Mouse (Mus musculus): ENCODE results near the gene Otulinl.

Otulinl gene

DNA sequence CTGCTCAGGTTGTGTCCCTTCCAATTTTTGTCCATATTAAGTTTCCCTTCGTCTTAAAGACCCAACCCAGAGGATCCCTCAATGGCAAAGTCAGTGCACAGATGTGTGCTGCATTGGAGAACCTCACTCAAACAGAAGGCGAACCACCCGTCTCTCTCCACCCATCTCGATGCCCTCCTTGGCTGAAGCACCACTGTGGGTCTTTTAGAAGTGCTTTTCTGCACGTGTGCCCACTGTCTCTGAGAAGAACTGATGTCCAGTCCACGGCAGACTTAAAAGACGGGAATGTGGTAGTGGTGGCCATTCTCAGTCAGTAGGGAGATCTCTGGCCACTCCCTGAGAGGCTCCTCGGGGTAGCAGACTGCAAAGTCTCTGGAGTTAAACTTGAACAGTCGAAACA, 24.8 kb downstream of the Otulinl start:
- DNase-seq (ENCODE audit: low spot score): no peak

DNA sequence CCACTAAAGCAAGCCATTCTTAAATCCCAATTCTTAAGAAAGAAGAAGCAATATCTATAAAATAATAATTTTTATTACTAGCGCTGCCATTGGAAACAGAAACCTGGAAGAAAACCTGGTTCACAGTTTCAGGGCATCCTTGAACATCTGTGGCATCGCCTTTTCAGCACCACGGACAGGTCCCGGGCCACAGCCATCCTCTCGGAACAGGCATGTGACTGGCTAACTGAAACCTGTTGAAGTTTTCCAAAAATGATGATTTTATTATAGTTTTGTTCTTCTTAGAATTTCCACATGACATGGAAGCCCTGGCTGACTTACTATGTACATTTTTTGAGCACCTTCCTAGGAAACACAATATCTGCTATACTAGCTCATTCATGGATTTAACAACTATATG, 26.4 kb downstream of the Otulinl start:
- no peak for DNase-seq (ENCODE audit: low spot score)

DNA sequence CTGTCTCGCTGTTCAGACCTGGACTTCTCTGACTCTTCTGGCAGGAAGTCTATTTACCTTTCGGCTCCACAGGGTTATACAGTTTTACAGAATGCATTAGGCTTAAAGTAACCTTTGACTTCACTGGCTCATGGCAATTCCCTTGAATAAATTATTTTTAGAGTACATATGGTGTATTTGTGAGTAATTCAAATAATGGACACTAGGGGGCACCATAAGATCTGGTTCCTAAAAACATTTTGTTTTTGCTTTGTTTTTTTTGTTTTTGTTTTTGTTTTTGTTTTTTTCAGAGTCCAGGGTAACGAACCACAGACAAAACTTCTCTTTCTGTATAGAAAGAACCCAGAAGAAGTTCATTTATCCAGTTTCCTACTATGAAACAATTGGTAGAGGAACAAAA, 33.7 kb downstream of the Otulinl start:
- no peak for DNase-seq (ENCODE audit: low spot score)

DNA sequence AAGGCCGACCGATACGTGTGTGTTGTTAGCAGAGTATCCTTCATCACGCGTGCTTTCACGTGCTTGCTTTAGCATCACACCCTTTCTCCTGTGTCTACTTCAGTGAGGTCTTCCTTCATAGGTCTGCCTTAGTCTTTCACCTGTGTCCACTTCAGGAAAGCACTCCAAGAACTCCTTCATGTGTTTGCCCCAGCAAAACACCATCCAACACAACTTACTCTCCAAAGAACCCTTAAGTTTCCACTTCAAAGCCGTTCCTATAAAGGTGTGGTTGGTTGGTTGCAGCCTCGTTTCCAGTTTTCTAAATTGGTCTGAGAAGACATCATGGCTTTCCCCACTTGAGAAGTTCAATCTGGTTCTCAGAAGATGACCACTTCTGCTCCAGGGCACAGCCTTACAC, 34.7 kb downstream of the Otulinl start:
- no peak for DNase-seq (ENCODE audit: low spot score)

DNA sequence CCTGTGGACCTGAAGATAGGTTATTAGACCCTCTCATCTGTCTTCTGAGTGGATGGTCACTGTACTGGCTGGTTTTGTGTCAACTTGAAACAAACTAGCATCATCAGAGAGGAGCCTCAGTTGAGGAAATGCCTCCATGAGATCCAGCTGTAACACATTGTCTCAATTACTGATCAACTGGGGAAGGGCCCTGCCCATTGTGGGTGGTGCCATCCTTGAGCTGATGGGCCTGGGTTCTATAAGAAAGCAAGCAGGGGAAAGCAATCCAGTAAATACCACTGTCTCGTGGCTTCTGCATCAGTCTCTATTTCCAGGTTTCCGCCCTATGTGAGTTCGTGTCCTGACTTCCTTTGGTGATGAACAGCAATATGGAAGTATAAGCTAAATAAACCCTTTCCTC, 36.1 kb downstream of the Otulinl start:
- no peak for DNase-seq (ENCODE audit: low spot score)

DNA sequence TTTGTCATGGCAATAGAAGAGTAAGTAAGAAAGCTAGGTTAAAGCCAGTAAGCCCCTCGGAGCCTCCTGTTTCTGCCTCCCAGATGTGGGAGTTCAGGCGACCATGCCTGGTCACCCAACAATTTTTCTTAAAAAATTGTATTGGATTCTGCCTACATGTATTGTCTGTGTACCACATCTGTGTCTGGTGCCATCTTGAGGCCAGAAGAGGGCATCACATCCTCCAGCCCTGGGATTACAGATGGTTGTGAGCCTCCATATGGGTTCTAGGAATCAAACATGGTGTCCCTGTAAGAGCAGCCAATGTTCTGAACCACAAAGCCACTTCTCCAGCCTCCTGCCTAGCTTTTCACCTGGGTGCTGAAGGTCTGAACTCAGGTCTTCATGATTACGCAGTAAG, 38.5 kb downstream of the Otulinl start:
- DNase-seq (ENCODE audit: low spot score): no peak

DNA sequence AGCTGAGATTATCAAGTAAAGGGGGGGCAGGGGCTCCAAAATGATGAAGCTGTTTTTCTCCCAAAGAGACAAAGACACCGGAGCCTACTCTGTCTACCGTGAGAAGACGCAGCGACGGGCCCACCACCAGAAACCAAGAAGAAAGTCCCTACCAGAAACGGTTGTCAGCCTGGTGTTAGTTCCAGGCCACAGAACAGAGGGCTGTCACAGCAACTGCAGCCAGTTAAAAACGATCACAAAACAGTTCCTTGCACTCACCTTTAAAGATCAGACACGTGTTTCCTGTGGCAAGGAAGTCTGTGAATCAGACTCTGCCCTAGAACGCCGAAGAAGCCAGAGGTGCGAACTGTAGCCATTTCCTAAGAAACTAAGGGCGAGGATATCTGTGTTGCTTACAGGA, 40.2 kb downstream of the Otulinl start:
- no peak for DNase-seq (ENCODE audit: low spot score)

DNA sequence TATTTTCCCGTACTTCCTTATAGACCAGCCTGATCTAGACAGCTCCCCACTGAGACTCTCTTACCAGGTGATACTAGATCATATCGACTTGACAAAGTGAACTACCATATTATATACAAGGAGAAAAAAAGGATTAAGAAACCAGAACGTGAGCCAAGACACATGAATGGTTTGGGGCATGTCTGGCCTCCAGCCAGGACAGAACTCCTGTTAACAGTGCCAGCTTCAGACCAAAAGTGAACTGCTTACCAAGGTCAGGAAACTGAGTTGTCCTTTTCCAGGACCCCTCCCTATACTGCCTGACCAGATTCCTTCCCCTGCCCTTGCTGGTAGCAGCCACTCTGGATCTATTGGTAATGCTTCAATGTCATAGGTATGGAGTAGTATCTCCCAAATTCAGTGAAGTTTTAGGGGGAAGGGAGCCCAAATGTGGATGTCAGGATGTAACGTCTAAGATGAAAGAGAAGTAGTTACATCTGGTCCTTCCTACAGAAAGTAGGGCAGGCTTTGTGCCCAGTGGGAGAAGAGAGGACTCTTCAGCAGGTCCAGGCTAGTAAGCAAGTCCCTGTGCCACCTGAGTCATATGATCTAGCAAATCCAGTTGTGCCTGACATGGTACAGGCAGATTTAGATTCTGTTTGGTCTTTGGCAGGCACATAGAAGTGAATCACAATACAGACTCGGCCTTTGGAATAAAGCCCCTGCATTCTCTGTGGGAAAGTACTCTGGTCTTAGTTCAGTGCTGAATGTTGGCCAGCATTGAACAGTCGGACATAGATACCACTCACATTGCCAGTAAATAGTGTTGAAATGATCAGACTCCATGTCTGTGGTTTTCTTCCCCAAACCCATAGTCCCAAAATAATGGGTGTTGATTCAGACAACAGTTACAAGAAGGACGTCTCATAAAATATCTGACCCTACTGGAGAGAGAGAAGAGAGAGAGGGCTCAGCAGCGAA, 47.2 kb downstream of the Otulinl start:
- DNase-seq (ENCODE audit: low spot score): no peak

DNA sequence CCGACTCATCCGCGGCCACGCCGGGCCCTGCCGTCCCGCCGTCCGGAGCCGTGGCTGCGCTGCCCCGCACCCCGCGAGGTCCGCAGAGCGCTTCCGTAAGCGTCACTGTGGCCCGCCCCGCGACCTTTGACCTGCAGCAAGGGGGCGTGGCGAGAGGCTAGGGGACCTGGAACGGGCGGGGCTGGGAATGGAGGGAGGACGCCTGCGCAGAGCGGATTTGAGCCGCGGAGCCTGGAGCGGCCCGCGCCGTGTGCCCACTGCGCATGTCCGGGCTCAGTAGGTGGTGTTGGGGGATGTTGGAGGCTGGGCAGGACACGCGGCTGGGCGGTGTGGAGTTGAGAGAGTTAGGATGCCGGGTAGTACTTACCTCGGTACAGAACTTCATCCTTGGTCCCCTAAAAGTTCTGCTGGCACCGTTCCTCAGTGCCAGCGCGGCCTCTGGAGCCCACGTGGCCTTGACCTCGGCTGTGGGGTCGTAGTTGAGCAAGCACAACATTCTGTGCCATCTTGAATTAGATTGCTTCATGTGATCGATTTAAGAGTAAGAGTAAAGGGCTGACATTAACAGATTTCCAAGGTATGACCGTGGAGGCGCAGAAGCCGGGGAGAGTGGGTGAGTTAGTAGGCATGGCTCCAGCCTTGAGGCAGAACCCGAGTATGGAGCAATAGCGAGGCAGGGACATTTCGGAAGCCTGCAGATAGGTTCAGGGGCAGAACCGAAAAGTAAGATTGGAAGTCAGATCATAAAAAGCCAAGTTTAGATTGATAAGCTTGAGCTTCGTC, 50.6 kb downstream of the Otulinl start, which contains the start of gene Otulin:
TSS of gene Otulin (minus strand) at position 93 of the 783 bp plus-strand sequence.
- DNase-seq (ENCODE audit: low spot score): peak; percentile 99

DNA sequence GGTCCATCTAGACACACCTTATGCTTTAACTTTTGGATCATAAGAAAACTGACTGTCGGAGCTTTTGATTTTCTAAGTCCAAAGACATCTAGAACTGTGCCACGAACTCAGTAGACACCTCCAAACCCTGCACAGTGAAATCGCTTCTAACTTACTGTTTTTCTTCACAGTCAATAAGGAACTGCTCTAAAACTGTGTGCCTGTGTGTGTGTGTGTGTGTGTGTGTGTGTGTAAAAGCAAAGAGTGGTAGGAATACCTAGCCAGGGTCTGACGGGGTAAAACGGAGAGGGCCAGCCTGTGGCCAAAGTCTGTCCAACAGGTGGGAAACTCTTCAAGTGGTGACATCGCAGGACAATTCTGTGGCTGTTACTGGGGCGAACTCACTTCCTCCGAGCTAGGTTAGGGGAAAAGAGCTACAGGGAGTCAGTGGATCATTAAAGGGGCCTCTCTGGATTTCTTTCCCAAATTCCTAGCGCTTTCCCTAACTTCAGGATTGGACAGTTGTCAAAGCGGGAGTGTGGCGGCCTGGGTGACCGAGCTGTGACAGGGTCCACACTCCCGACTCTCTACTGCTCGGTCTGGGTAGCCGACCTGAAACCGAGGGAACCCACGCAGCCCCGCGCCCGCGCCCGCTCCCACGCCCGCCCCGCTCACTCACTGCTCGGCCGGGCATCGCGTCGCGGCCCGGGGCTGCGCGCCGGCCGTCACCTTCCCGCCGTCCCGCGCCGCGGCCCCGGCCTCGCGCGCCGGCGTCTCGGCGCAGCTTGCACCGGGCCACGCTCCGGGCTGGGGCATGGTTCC, 51.4 kb downstream of the Otulinl start:
- DNase-seq (ENCODE audit: low spot score): no peak

DNA sequence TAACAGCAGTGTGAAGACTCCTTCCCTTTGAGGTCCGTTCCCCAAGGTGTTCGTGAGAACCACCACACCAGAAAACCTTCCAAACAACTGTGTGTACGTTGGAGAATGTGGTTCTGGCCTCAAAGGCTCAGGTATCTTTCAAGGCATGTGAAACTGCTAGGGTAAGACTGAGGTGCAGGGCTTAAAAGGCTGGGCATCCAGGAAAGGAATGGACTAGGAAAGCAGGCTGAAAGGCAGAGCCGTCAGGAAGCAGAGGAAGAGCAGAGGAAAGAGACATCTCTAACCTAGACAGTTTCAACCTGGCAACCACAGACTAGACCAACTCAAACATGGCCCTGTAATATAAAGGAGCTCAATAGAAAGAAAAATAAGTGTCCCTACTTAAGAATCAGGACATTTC, 52.3 kb downstream of the Otulinl start:
- no peak for DNase-seq (ENCODE audit: low spot score)

DNA sequence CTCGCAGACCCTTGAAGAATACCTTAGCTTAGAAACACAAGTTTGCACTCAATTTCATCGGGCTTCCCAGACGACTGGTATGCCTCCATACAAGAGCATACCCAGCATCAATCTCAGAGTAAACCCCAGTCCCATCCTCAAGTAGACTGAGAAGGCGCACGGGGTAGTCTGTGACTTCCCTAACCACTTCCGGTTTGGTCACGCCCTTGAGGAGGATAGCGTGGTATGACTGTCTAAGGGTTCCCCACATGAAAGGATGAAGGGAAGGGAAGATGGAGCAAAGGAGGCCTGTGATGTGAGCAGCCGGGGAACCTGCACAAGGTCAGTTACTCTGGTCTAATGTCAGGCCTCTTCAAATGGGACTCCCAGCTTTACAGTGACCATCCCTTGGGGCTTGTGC, 53.6 kb downstream of the Otulinl start:
- DNase-seq (ENCODE audit: low spot score): peak; percentile 27

DNA sequence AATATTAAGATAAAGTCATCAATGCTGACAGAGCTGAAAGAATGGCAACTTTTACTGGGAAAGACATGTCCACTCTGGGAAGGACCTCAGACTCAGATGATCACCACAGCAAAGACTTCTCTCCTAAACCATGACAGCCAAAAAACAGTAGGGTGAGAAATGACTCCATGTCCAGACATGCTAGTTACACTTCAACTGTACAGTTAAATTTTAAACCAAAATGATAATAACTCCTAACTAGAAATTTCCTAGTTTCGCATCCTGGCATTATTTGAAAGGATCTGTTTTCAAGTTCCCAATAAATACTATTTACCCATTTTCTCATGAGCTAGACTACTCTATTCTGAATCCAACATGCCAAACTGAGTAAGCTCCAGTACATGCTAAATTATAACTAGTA, 55.1 kb downstream of the Otulinl start:
- no peak for DNase-seq (ENCODE audit: low spot score)

DNA sequence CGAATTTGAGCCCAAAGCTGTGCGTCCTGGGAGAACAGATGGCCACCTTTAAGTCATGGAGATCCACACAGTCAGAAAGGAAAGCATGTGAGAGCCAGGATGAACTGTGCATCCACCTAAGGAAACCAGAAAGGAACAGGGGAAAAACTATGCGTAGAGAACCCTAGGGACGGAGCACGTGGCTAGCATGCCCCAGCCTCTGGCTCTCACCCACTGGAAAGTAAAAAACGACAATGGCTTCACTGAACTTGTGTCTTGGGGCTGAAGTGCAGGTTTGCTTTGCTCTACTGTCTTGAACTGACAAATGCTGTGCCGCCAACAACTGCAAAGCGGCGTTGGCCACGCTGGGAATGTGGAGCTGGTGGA, 55.5 kb downstream of the Otulinl start:
- no peak for DNase-seq (ENCODE audit: low spot score)

DNA sequence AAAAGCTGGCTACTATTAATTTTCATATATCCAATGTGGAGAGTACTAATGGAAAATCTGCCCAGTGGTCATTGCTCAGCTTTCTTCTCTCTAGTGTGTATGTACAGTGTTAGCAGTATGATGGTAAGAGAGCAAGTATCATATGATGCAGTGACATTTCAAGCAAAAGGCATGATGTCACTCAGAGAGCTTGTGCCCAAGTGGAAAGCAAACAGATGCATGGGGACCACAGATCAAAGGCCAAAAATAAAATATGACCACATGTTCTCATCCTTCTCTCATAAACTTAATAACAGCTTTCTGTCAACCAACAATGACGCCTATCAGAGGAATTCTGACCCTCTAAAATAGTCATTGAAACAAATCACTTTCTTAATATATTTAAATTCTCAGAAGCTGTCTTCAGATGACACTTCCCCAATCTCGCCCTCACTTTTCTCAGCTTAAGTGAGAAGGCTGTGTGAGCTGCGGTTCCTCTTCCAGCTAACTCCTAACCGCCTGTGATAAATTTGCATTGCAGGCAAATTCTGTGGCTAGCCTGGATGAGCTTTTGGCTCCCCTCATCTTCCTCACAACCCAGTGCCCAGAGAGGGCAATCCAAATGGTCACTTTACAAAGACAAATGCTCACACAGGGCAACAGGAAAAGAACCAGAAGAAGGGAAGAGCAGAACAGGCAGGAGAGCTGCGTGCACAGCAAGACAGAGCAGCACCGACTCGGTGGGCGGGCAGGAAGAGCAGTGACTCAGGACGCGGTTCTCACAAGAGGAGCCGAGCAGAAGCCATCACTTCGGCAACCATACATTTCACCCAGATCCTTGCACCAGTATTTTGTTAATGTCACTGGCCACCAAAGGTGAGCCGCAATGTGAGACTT, 56.1 kb downstream of the Otulinl start:
- peak; percentile 25 for DNase-seq (ENCODE audit: low spot score)

DNA sequence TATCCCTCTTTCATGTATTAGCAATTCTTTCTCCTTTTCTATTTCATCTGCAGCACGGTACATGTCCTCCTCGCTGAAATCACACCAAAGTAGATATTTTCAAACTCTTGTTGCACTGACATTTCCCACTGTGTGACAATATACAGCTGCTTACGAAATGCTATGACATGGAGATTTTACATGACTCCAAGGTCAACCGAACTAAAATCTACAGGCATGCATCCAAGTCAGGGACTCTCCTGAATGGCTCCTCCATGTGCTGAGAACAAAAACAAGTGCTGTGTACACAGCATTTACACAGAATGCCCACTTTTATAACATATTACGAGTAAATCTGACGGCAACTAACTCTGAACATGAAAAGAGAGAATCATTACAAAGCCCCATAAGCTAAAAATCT, 58.1 kb downstream of the Otulinl start:
- DNase-seq (ENCODE audit: low spot score): no peak

DNA sequence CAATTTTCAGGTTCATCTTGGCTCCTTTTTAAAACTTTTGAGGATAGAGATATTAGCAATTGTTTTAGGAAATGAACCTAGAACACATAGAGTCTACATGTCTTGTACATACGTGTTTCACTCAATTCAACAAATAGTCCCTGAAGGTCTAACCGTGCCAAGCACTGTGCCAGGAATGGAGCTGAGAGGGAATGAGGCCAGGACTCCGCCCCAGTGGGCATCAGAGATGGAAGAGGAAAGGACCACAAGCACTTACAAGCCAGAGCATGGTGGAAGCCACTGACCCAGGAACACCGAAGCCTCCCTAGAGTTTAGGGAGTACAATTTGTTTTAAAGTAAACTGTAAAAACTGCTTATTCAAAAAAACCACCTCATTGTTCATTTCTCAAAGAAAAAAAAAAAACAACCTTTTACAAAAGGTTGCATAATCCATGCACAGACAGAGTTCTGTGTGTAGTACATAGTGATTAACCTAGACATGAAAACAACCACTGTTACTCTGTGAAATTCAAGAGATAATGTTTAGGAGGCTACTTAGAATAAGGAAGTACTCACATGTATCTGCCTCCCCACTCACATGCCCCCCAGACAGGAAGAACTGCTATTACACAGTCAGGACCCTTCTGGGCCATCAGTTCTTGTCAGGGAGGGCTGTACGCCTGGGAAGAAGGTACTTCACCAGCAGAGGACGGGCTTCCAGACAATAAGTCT, 60.7 kb downstream of the Otulinl start:
- no peak for DNase-seq (ENCODE audit: low spot score)

DNA sequence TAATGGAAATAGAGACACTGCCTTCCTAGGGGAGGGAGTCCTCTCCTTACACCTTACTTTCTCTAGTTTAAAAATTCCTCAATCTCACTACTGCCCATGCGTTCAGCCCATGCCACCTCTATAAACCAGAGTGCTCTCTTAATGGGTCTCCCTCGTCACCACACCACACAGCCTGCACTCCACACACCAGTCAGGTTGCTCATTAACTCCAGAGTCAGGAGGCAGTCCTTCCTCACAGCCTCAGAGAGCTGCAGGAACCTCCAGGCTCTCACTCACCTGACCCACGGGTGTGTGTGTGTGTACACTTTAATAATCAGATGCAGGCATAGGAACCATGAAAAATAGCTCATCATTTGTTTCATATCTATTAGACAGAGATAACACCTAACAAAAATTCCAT, 61.7 kb downstream of the Otulinl start:
- DNase-seq (ENCODE audit: low spot score): no peak

DNA sequence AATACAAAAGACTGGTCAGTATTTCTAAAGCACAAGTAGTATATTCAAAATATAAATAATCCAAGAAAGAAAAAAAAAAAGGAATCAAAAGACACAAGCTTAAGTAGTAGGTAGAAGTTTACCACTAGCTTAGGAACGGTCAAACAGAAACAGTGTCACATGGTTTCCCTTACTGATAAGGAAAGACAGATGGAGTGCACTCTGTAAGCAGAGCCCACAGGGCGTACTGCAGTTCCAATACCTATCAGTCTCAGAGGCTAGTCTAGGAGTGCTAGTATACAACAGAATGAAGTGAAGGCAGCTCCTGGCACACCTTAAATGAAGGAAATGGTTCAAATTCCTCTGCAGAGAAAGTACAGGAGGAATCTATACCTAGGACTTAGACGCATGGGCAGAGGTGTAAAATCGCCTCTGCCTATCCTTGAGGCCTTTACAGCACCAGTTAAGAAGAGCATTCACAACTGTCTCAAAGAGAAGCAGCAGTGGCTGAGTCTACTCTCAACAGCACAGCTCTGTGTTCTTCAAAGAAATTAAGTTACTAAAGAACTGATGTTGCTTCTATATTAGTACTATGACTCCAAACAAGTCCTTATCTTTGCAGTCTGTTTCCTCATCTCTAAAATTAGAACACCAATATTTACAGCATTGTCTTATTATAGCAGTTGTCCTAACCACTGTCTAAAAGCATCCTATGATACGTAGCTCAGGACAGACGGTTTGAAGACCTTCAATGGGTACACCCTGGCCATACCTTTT, 62.4 kb downstream of the Otulinl start:
- DNase-seq (ENCODE audit: low spot score): no peak

DNA sequence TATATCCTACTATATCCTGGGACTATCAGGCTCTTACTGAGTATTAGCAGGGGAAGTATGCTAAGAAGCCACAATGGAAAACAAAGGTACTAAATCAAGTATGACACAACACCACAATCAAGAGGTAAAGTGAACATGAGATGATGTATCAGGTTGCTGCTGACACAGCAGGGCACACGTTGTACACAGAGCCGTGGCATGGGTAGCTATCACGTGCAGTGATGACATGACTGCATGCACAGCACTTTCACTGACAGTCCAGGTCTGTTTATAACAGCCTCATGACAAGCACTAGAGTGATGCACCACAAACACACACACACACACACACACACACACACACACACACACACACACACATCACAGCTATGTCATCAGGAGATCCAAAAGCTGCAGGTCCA, 64.2 kb downstream of the Otulinl start:
- DNase-seq (ENCODE audit: low spot score): no peak

All from spleen, adult 12 weeks (tissue).